ENCODE assay signal across 8 mouse cellular contexts in the genomic region with DNA sequence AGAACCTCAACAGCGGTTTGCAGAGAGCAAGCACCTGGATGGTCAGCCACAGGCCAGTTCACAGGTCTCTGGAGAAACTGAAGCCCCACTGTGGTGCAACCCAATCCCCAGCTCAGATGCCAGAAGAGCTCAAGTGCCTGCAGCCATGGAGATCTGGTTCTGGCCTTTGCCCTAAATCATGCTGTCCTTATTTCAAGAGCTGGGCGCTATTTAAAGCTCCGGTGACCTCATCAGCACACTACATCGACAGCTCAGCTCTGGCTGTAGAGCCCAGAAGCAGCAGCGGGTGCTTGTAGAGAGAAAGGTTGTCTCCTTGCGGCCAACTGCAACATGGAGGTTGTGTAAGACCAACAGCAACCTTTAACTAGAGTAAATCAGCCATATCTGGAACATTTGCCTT. TPM values are rescaled to one million over a fixed set of nuclear protein-coding genes. Genes with fewer than 3 reads are reported as not detected.
DNase-seq lines count a peak whose midpoint lies in the region; ATAC-seq and TF ChIP-seq lines count a peak whose summit lies in the region.

No protein-coding gene starts in this region.

- no peak for TF ChIP-seq POLR2A in thymus, adult 2 months (IDR thresholded peaks at IDR 0.05; ENCODE audit: control insufficient read depth, extremely low read depth, insufficient read depth, low read length, poor library complexity)

- 0 out of 2 replicates have a peak overlapping the region, but pooled peaks have one; percentile 50 for H3K27ac ChIP-seq in hindbrain, embryonic 13.5 days
- no peak overlapping the region for H3K27ac ChIP-seq in hindbrain, embryonic 14.5 days
- H3K27ac ChIP-seq in brown adipose tissue, adult 24 weeks (replicated peaks; ENCODE audit: low read depth, low read length) = peak overlapping the region; percentile 98
- peak overlapping the region; percentile 92 for H3K27ac ChIP-seq in heart, embryonic 12.5 days (ENCODE audit: poor library complexity, severe bottlenecking)
- H3K27ac ChIP-seq in midbrain, embryonic 16.5 days (ENCODE audit: low read length) = no peak overlapping the region
- no peak overlapping the region for H3K27ac ChIP-seq in thymus, adult 2 months (ENCODE audit: control insufficient read depth, insufficient read depth, low read length)

- no peak overlapping the region for H3K4me2 ChIP-seq in hindbrain, embryonic 13.5 days
- H3K4me2 ChIP-seq in hindbrain, embryonic 14.5 days (replicated peaks) = no peak overlapping the region
- peak overlapping the region; percentile 41 for H3K4me2 ChIP-seq in heart, embryonic 12.5 days
- no peak overlapping the region for H3K4me2 ChIP-seq in midbrain, embryonic 16.5 days (ENCODE audit: low read length)

- no peak overlapping the region for H3K4me3 ChIP-seq in hindbrain, embryonic 13.5 days
- no peak overlapping the region for H3K4me3 ChIP-seq in hindbrain, embryonic 14.5 days (replicated peaks; ENCODE audit: low read length)
- H3K4me3 ChIP-seq in brown adipose tissue, adult 24 weeks (ENCODE audit: insufficient read depth, low read depth, low read length) = no peak overlapping the region
- no peak overlapping the region for H3K4me3 ChIP-seq in heart, embryonic 12.5 days
- H3K4me3 ChIP-seq in midbrain, embryonic 16.5 days (ENCODE audit: low read depth, low read length) = no peak overlapping the region
- H3K4me3 ChIP-seq in thymus, adult 2 months (ENCODE audit: control insufficient read depth, insufficient read depth, low read length) = no peak overlapping the region

- 87% methylated on average over 6 of the region's 6 CpGs for WGBS in hindbrain, embryonic 13.5 days
- 88% methylated on average over 6 of the region's 6 CpGs for WGBS in hindbrain, embryonic 14.5 days
- 49% methylated on average over 6 of the region's 6 CpGs for WGBS in heart, embryonic 12.5 days
- whole genome bisulfite sequencing in midbrain, embryonic 16.5 days = 93% methylated on average over 6 of the region's 6 CpGs
- WGBS in thymus, adult 2 months = 82% methylated on average over 6 of the region's 6 CpGs

- H3K9ac ChIP-seq in hindbrain, embryonic 13.5 days = no peak overlapping the region
- no peak overlapping the region for H3K9ac ChIP-seq in hindbrain, embryonic 14.5 days
- H3K9ac ChIP-seq in heart, embryonic 12.5 days = peak overlapping the region; percentile 35; the same call in 1 of the 2 replicates
- H3K9ac ChIP-seq in midbrain, embryonic 16.5 days (ENCODE audit: low read depth, low read length) = no peak overlapping the region

- H3K9me3 ChIP-seq in hindbrain, embryonic 13.5 days = no peaks in the 10 kb centered on the region
- H3K9me3 ChIP-seq in hindbrain, embryonic 14.5 days (ENCODE audit: control insufficient read depth, low read length) = no peaks in the 10 kb centered on the region
- H3K9me3 ChIP-seq in heart, embryonic 12.5 days (replicated peaks) = no peaks in the 10 kb centered on the region
- H3K9me3 ChIP-seq in midbrain, embryonic 16.5 days (replicated peaks; ENCODE audit: control insufficient read depth, low read length, poor library complexity, severe bottlenecking) = no peaks in the 10 kb centered on the region

- no peak for TF ChIP-seq CTCF in thymus, adult 2 months (IDR thresholded peaks at IDR 0.05; ENCODE audit: borderline replicate concordance, control insufficient read depth, extremely low read depth, insufficient read depth, low read length, poor library complexity)

- H3K36me3 ChIP-seq in hindbrain, embryonic 13.5 days = peaks cover 88% of the 10 kb centered on the region
- peaks cover 83% of the 10 kb centered on the region for H3K36me3 ChIP-seq in hindbrain, embryonic 14.5 days (replicated peaks; ENCODE audit: control insufficient read depth, insufficient read depth)
- H3K36me3 ChIP-seq in heart, embryonic 12.5 days = peaks cover 61% of the 10 kb centered on the region
- peaks cover 24% of the 10 kb centered on the region for H3K36me3 ChIP-seq in midbrain, embryonic 16.5 days (ENCODE audit: control insufficient read depth, insufficient read depth, low read length)
- peaks cover 18% of the 10 kb centered on the region for H3K36me3 ChIP-seq in thymus, adult 2 months (ENCODE audit: control insufficient read depth, insufficient read depth, low read length)

- peaks cover 20% of the 10 kb centered on the region for H3K4me1 ChIP-seq in hindbrain, embryonic 13.5 days (replicated peaks)
- H3K4me1 ChIP-seq in hindbrain, embryonic 14.5 days (replicated peaks; ENCODE audit: control insufficient read depth, insufficient read depth, low read length) = no peaks in the 10 kb centered on the region
- peaks cover 44% of the 10 kb centered on the region for H3K4me1 ChIP-seq in brown adipose tissue, adult 24 weeks (ENCODE audit: control insufficient read depth, insufficient read depth, insufficient read length, low read length)
- peaks cover 53% of the 10 kb centered on the region for H3K4me1 ChIP-seq in heart, embryonic 12.5 days (replicated peaks)
- H3K4me1 ChIP-seq in midbrain, embryonic 16.5 days (ENCODE audit: control insufficient read depth, insufficient read depth, low read length) = no peaks in the 10 kb centered on the region
- H3K4me1 ChIP-seq in thymus, adult 2 months (replicated peaks; ENCODE audit: control insufficient read depth, insufficient read depth, low read length) = peaks cover 13% of the 10 kb centered on the region

- DNase-seq in hindbrain, embryonic 14.5 days (ENCODE audit: low spot score) = no peak
- DNase-seq in lung, postnatal 10 days = peak; percentile 71
- DNase-seq in frontal cortex, adult 2 months (ENCODE audit: extremely low spot score in 1 of 2, low spot score in 1 of 2) = no peak
- no peak for DNase-seq in thymus, adult 2 months

- H3K27me3 ChIP-seq in hindbrain, embryonic 13.5 days = no peaks in the 10 kb centered on the region
- H3K27me3 ChIP-seq in hindbrain, embryonic 14.5 days (ENCODE audit: control insufficient read depth, insufficient read depth, low read length) = no peaks in the 10 kb centered on the region
- H3K27me3 ChIP-seq in heart, embryonic 12.5 days (replicated peaks) = no peaks in the 10 kb centered on the region
- H3K27me3 ChIP-seq in midbrain, embryonic 16.5 days (ENCODE audit: control insufficient read depth, insufficient read depth, low read depth, low read length) = no peaks in the 10 kb centered on the region
- no peaks in the 10 kb centered on the region for H3K27me3 ChIP-seq in thymus, adult 2 months (ENCODE audit: control insufficient read depth, insufficient read depth, low read length)

- ATAC-seq in hindbrain, embryonic 13.5 days (ENCODE audit: low FRiP score) = no peak
- no peak for ATAC-seq in hindbrain, embryonic 14.5 days (ENCODE audit: low FRiP score)
- peak; percentile 56 for ATAC-seq in heart, embryonic 12.5 days (ENCODE audit: insufficient number of reproducible peaks, low FRiP score)
- no peak for ATAC-seq in midbrain, embryonic 16.5 days

RNA-seq across cellular contexts. Expression of a gene that starts 20.3 kb away (rescaled TPM):
- 646 and 674 TPM in 2 replicates for polyA plus RNA-seq in hindbrain, embryonic 13.5 days (2015; fragmentation: Nextera tagmentation; extraction: Ambion mirVana)
- polyA plus RNA-seq in hindbrain, embryonic 14.5 days (2014; fragmentation: Nextera tagmentation; extraction: Ambion mirVana) = 429 and 481 TPM in 2 replicates
- polyA plus RNA-seq in brown adipose tissue, adult 24 weeks (2012; ENCODE audit: insufficient read depth, insufficient read length, missing spikeins) = 499 and 545 TPM in 2 replicates
- 214 and 222 TPM in 2 replicates for polyA plus RNA-seq in heart, embryonic 12.5 days (2016; fragmentation: Nextera tagmentation; extraction: Ambion mirVana)
- 1,035 and 1,054 TPM in 2 replicates for polyA plus RNA-seq in midbrain, embryonic 16.5 days (2015; fragmentation: Nextera tagmentation; extraction: Ambion mirVana)
- 528 and 551 TPM in 2 replicates for polyA plus RNA-seq in frontal cortex, adult 2 months (2012; rRNA removed)
- 56.5 and 73.5 TPM in 2 replicates for polyA plus RNA-seq in thymus, adult 2 months (2012; rRNA removed)

RNA-seq across cellular contexts. Expression of a gene that starts 26.4 kb away (rescaled TPM):
- 8.9 and 10.3 TPM in 2 replicates for polyA plus RNA-seq in hindbrain, embryonic 13.5 days (2015; fragmentation: Nextera tagmentation; extraction: Ambion mirVana)
- 10.3 and 10.6 TPM in 2 replicates for polyA plus RNA-seq in hindbrain, embryonic 14.5 days (2014; fragmentation: Nextera tagmentation; extraction: Ambion mirVana)
- polyA plus RNA-seq in brown adipose tissue, adult 24 weeks (2012; ENCODE audit: insufficient read depth, insufficient read length, missing spikeins) = 233 and 423 TPM in 2 replicates
- 916 and 1,021 TPM in 2 replicates for polyA plus RNA-seq in heart, embryonic 12.5 days (2016; fragmentation: Nextera tagmentation; extraction: Ambion mirVana)
- 9.6 and 10.1 TPM in 2 replicates for polyA plus RNA-seq in midbrain, embryonic 16.5 days (2015; fragmentation: Nextera tagmentation; extraction: Ambion mirVana)
- 29.6 and 40.7 TPM in 2 replicates for polyA plus RNA-seq in frontal cortex, adult 2 months (2012; rRNA removed)
- polyA plus RNA-seq in thymus, adult 2 months (2012; rRNA removed) = 73.6 and 96.8 TPM in 2 replicates

Comparison
In these comparisons a context has a peak if more than half of its experiments do, and no peak if none do; other contexts are left out.
1. H3K27ac ChIP-seq: peak in hindbrain, embryonic 13.5 days (single experiment), brown adipose tissue, adult 24 weeks (single experiment) and heart, embryonic 12.5 days (single experiment); none in hindbrain, embryonic 14.5 days (single experiment), midbrain, embryonic 16.5 days (single experiment) and thymus, adult 2 months (single experiment).